Mouse (Mus musculus): Measurements from ENCODE around the gene Akap3.

DNA sequence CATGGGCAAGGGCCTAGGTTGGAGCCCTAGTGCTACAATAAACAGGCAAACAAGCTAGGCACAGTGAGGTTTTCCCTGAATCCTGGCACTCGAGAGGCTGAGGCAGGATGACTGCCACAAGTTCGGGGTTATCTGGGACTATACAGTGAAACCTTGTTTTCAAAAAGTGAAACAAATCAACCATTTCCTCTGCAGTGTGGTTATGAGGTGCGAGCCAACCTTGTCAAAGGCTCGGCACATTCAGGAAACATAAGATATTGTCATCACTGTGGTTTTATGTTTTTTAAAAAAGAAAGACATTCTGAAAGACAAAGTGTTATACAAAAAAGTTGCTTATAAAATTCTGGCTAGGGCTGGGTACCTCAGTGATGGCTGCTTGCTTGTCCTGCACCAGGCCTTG, 41.4 kb upstream of the Akap3 start:
- TF ChIP-seq CTCF (IDR thresholded peaks at IDR 0.05; ENCODE audit: borderline replicate concordance, extremely low read depth, insufficient read depth, insufficient read length) (no peak), POLR2A (IDR thresholded peaks at IDR 0.05; ENCODE audit: borderline replicate concordance, extremely low read depth, insufficient read depth, insufficient read length, poor library complexity, severe bottlenecking) (no peak)

Measured in brain, embryonic 14.5 days (tissue).